Mouse (Mus musculus): ENCODE measurements around the gene BC025446. TPM values are rescaled to one million over a fixed set of nuclear protein-coding genes. Genes with fewer than 3 reads are reported as not detected.

The BC025446 gene
- 290 TPM for polyA plus RNA-seq (2014; fragmentation: Illumina TruSeq; extraction: RNeasy Lipid Tissue Mini Kit (QIAGEN cat#74804); ENCODE audit: low read depth, low replicate concordance)

DNA sequence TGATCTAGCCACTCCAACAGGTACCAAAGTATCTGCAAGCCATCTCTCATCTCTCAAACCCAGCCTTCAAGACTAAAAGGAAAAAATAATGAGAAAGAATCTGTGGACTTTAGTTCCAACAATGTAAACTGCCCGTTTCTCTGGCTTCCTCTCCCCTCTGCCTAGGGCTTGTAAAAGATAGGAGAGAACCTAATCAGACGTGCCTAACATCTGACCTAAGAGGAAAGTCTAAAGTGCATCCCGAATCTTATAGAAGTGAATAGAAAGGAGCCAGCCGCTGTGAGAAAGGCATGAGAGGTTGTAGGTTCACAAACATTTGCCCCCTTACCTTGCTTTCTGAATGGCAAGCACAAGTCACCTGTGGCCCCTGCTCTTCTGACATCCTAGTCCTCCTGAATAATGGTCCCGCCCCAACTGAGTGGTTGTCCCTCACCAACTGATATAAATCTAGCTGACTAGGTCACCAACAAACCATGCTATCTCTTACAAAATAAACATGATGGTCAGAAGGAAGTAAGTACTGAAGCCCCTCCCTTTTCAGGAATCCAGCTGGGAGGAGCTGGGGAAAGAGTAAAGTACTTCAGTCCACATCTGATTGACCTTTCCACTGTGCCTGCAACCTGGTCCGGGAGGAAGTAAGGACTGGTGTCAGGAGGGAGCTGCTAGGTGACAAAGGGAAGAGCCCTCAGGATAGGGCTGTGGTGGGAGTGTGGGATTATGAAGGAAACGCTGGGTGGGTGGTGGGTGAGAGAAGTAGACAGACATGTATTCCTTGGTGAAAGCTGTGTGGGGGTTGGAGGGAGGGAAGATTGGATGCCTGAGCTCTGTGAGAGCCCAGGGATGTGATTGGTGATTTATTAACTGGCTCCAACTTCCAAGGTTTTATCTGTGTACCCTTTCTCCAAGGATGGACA lies at the start of gene BC025446:
TSS of gene BC025446 (plus strand) at position 599 of the 914 bp plus-strand sequence.

DNA sequence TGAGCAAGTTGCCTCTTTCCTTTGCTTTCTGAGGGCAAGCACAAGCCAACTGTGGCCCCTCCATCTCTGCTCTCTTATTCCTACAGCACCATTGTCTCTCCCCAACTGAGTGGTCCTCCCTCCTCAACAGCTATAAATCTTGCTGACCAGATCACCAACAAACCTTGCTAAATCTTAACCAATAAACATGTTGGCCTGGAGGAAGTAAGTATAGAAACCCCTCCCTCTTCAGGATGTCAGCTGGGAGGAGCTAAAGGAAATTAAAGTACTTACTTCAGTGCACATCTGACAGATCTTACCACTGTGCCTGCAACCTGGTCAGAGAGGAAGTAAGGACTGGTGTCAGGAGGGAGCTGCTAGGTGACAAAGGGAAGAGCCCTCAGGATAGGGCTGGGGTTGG lies 51.9 kb downstream of the BC025446 start, which contains the start of gene Ly6f:
TSS of gene Ly6f (plus strand) at position 301 of the 400 bp plus-strand sequence.

Other genes starting within 250 kb of the BC025446 start
- not detected for gene Ly6i, start 232.9 kb upstream of the BC025446 start, polyA plus RNA-seq (2014; fragmentation: Illumina TruSeq; extraction: RNeasy Lipid Tissue Mini Kit (QIAGEN cat#74804); ENCODE audit: low read depth, low replicate concordance)
- 37.5 TPM for gene Ly6a, start 218.3 kb upstream of the BC025446 start, polyA plus RNA-seq (2014; fragmentation: Illumina TruSeq; extraction: RNeasy Lipid Tissue Mini Kit (QIAGEN cat#74804); ENCODE audit: low read depth, low replicate concordance)
- 0.64 TPM for gene Ly6c1, start 167.5 kb upstream of the BC025446 start, polyA plus RNA-seq (2014; fragmentation: Illumina TruSeq; extraction: RNeasy Lipid Tissue Mini Kit (QIAGEN cat#74804); ENCODE audit: low read depth, low replicate concordance)
- 0.45 TPM for gene Ly6c2, start 104.4 kb upstream of the BC025446 start, polyA plus RNA-seq (2014; fragmentation: Illumina TruSeq; extraction: RNeasy Lipid Tissue Mini Kit (QIAGEN cat#74804); ENCODE audit: low read depth, low replicate concordance)
- gene Ly6g, start 61.1 kb upstream of the BC025446 start, polyA plus RNA-seq (2014; fragmentation: Illumina TruSeq; extraction: RNeasy Lipid Tissue Mini Kit (QIAGEN cat#74804); ENCODE audit: low read depth, low replicate concordance) = not detected
- 1.4 TPM for gene Ly6f, start 52.0 kb downstream of the BC025446 start, polyA plus RNA-seq (2014; fragmentation: Illumina TruSeq; extraction: RNeasy Lipid Tissue Mini Kit (QIAGEN cat#74804); ENCODE audit: low read depth, low replicate concordance)